ENCODE assay signal across 18 mouse cellular contexts in the genomic region with DNA sequence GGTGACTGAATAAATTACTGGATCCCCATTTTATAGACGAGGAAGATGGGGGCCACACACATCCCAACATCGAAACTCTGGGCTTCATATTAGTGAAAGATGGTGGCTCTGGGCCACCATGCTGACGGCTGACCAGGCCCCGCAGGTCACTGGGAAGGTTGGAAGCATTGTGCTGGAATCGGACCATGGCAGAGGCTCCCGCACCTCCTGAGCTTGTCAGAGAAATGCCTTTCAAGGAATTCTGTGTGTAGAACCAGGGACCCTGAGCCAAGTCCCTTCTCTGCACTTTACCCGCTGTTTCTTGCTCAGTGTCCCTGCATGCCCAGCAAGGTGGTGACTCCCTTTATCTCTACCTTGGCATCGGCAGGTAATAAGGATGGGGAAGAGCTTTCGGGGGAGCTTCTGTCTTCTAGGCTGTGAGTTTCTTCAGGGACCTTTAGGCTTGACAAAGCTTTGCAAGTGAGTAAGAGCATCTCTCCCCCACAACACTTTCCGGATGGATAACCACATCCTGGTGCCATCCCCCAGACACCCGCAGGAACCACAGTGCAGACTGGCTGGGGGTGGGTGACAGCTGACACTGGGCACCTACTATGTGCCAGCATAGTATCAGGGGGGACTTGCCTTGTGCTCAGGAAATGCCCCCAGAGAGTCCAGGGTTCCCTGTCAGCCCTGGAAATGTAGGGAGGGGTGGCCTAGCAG. TPM values are rescaled to one million over a fixed set of nuclear protein-coding genes. Genes with fewer than 3 reads are reported as not detected.
DNase-seq lines count a peak whose midpoint lies in the region; ATAC-seq and TF ChIP-seq lines count a peak whose summit lies in the region.
"Had no signal": no experiment of that assay in that cellular context is flagged by ENCODE, and none has a peak within 500 bp of the region (broad histone marks: within the 10 kb centered on the region; RNA-seq: fewer than 3 reads in every experiment).

No protein-coding gene starts in this region.

- ATAC-seq in midbrain, postnatal 0 days (ENCODE audit: low FRiP score), result no peak
- no peak for ATAC-seq in midbrain, embryonic 15.5 days (replicated peaks)
- no peak for ATAC-seq in forebrain, embryonic 11.5 days (replicated peaks; ENCODE audit: low FRiP score)
- ATAC-seq in hindbrain, embryonic 14.5 days (ENCODE audit: low FRiP score), result no peak

- no peaks in the 10 kb centered on the region for H3K4me1 ChIP-seq in midbrain, postnatal 0 days (ENCODE audit: insufficient read depth, low read length)
- H3K4me1 ChIP-seq in midbrain, embryonic 15.5 days, result peaks cover 13% of the 10 kb centered on the region
- peaks cover 5% of the 10 kb centered on the region; the same call in 1 of the 2 replicates for H3K4me1 ChIP-seq in forebrain, embryonic 11.5 days (replicated peaks; ENCODE audit: control insufficient read depth, insufficient read depth, low read length)
- peaks cover 8% of the 10 kb centered on the region; the same call in 1 of the 2 replicates for H3K4me1 ChIP-seq in hindbrain, embryonic 14.5 days (replicated peaks; ENCODE audit: control insufficient read depth, insufficient read depth, low read length)

- no peak for TF ChIP-seq CTCF in midbrain, postnatal 0 days (IDR thresholded peaks at IDR 0.05)

- no peak for DNase-seq in midbrain, postnatal 0 days (ENCODE audit: low spot score)
- peak; percentile 71 for DNase-seq in T-cell, adult 2 months (ENCODE audit: low spot score)
- peak; percentile 53 for DNase-seq in induced T-regulatory cell, adult 2 months (ENCODE audit: low read depth)
- DNase-seq in thymus, postnatal 25 days, result peak; percentile 43
- no peak for DNase-seq in forebrain, embryonic 11.5 days (ENCODE audit: low spot score)
- no peak for DNase-seq in hindbrain, embryonic 14.5 days (ENCODE audit: low spot score)
- DNase-seq: retina, postnatal 1 day had no signal

- H3K4me2 ChIP-seq in midbrain, postnatal 0 days (ENCODE audit: low read depth, low read length, poor library complexity, severe bottlenecking), result no peak overlapping the region
- no peak overlapping the region for H3K4me2 ChIP-seq in midbrain, embryonic 15.5 days
- H3K4me2 ChIP-seq in forebrain, embryonic 11.5 days (ENCODE audit: low read depth, low read length, severe bottlenecking), result no peak overlapping the region
- H3K4me2 ChIP-seq in hindbrain, embryonic 14.5 days (replicated peaks), result no peak overlapping the region

- no peak overlapping the region for H3K4me3 ChIP-seq in midbrain, postnatal 0 days (ENCODE audit: low read depth, low read length)
- H3K4me3 ChIP-seq in midbrain, embryonic 15.5 days, result no peak overlapping the region
- H3K4me3 ChIP-seq in forebrain, embryonic 11.5 days (ENCODE audit: low read depth, low read length), result no peak overlapping the region
- no peak overlapping the region for H3K4me3 ChIP-seq in hindbrain, embryonic 14.5 days (replicated peaks; ENCODE audit: low read length)

- 0 out of 2 replicates have a peak, but pooled peaks cover 4% of the 10 kb centered on the region for H3K27me3 ChIP-seq in midbrain, postnatal 0 days (ENCODE audit: insufficient read depth, low read length)
- peaks cover 31% of the 10 kb centered on the region for H3K27me3 ChIP-seq in midbrain, embryonic 15.5 days (replicated peaks)
- H3K27me3 ChIP-seq in forebrain, embryonic 11.5 days (ENCODE audit: control insufficient read depth, insufficient read depth, low read length), result peaks cover 30% of the 10 kb centered on the region
- H3K27me3 ChIP-seq in hindbrain, embryonic 14.5 days (ENCODE audit: control insufficient read depth, insufficient read depth, low read length), result peaks cover 37% of the 10 kb centered on the region

- H3K27ac ChIP-seq in midbrain, postnatal 0 days (ENCODE audit: low read depth, low read length), result no peak overlapping the region
- no peak overlapping the region for H3K27ac ChIP-seq in midbrain, embryonic 15.5 days
- no peak overlapping the region for H3K27ac ChIP-seq in forebrain, embryonic 11.5 days (ENCODE audit: low read depth, low read length)
- no peak overlapping the region for H3K27ac ChIP-seq in hindbrain, embryonic 14.5 days
- H3K27ac ChIP-seq: embryonic facial prominence, embryonic 12.5 days; lung, embryonic 15.5 days; midbrain, embryonic 12.5 days; neural tube, embryonic 13.5 days had no signal

- no peaks in the 10 kb centered on the region for H3K36me3 ChIP-seq in midbrain, postnatal 0 days (ENCODE audit: insufficient read depth, low read length)
- H3K36me3 ChIP-seq in midbrain, embryonic 15.5 days (replicated peaks), result no peaks in the 10 kb centered on the region
- H3K36me3 ChIP-seq in forebrain, embryonic 11.5 days (ENCODE audit: control insufficient read depth, insufficient read depth, low read length), result no peaks in the 10 kb centered on the region
- no peaks in the 10 kb centered on the region for H3K36me3 ChIP-seq in hindbrain, embryonic 14.5 days (replicated peaks; ENCODE audit: control insufficient read depth, insufficient read depth)
- H3K36me3 ChIP-seq: embryonic facial prominence, embryonic 12.5 days; forebrain, embryonic 10.5 days; lung, embryonic 15.5 days; midbrain, embryonic 12.5 days; neural tube, embryonic 13.5 days had no signal

- H3K9me3 ChIP-seq in midbrain, postnatal 0 days (ENCODE audit: low read length), result no peaks in the 10 kb centered on the region
- H3K9me3 ChIP-seq in midbrain, embryonic 15.5 days, result no peaks in the 10 kb centered on the region
- no peaks in the 10 kb centered on the region for H3K9me3 ChIP-seq in forebrain, embryonic 11.5 days (ENCODE audit: control insufficient read depth, low read length)
- no peaks in the 10 kb centered on the region for H3K9me3 ChIP-seq in hindbrain, embryonic 14.5 days (ENCODE audit: control insufficient read depth, low read length)
- H3K9me3 ChIP-seq: embryonic facial prominence, embryonic 12.5 days; forebrain, embryonic 10.5 days; lung, embryonic 15.5 days; midbrain, embryonic 12.5 days; neural tube, embryonic 13.5 days had no signal

- H3K9ac ChIP-seq in midbrain, postnatal 0 days (replicated peaks; ENCODE audit: low read length, poor library complexity, severe bottlenecking), result 0 out of 2 replicates have a peak overlapping the region, but pooled peaks have one; percentile 19
- H3K9ac ChIP-seq in midbrain, embryonic 15.5 days, result no peak overlapping the region
- H3K9ac ChIP-seq in forebrain, embryonic 11.5 days (ENCODE audit: low read length), result no peak overlapping the region
- H3K9ac ChIP-seq in hindbrain, embryonic 14.5 days, result no peak overlapping the region
- H3K9ac ChIP-seq: embryonic facial prominence, embryonic 12.5 days; lung, embryonic 15.5 days; midbrain, embryonic 12.5 days had no signal

- WGBS in midbrain, postnatal 0 days, result 76% methylated on average over 11 of the region's 11 CpGs
- 78% methylated on average over 11 of the region's 11 CpGs for WGBS in midbrain, embryonic 15.5 days
- 76% methylated on average over 11 of the region's 11 CpGs for WGBS in forebrain, embryonic 11.5 days
- 74% methylated on average over 11 of the region's 11 CpGs for WGBS in hindbrain, embryonic 14.5 days

RNA-seq across cellular contexts. Expression of a gene that starts 1.9 kb away (rescaled TPM):
- total RNA-seq in midbrain, postnatal 0 days (2014; rRNA removed), result 12.2 and 20.9 TPM in 2 replicates
- polyA plus RNA-seq in midbrain, postnatal 0 days (2015; fragmentation: Nextera tagmentation; extraction: Ambion mirVana), result 7.0 and 7.6 TPM in 2 replicates
- polyA plus RNA-seq in midbrain, embryonic 15.5 days (2015; fragmentation: Nextera tagmentation; extraction: Ambion mirVana), result 3.6 and 4.3 TPM in 2 replicates
- 1.1 and 1.7 TPM in 2 replicates for polyA plus RNA-seq in forebrain, embryonic 11.5 days (2014; fragmentation: Nextera tagmentation; extraction: Ambion mirVana)
- 4.1 and 5.9 TPM in 2 replicates for polyA plus RNA-seq in hindbrain, embryonic 14.5 days (2014; fragmentation: Nextera tagmentation; extraction: Ambion mirVana)

RNA-seq across cellular contexts. Expression of a gene that starts 23.0 kb away (rescaled TPM):
- not detected in 2 replicates for total RNA-seq in midbrain, postnatal 0 days (2014; rRNA removed)
- 0.23 TPM in 1 of 2 replicates, not detected in the other for polyA plus RNA-seq in midbrain, postnatal 0 days (2015; fragmentation: Nextera tagmentation; extraction: Ambion mirVana)
- polyA plus RNA-seq in midbrain, embryonic 15.5 days (2015; fragmentation: Nextera tagmentation; extraction: Ambion mirVana), result not detected in 2 replicates
- polyA plus RNA-seq in forebrain, embryonic 11.5 days (2014; fragmentation: Nextera tagmentation; extraction: Ambion mirVana), result not detected in 2 replicates
- not detected in 2 replicates for polyA plus RNA-seq in hindbrain, embryonic 14.5 days (2014; fragmentation: Nextera tagmentation; extraction: Ambion mirVana)
- total RNA-seq: ES-E14; layer of hippocampus, adult 2 months; left cerebral cortex, postnatal 10 days had no signal
- polyA plus RNA-seq: embryonic facial prominence, embryonic 12.5 days; forebrain, embryonic 10.5 days; heart, embryonic 14.5 days; hindbrain, embryonic 11.5 days; lung, embryonic 15.5 days; midbrain, embryonic 12.5 days; neural tube, embryonic 13.5 days had no signal

RNA-seq across cellular contexts. Expression of a gene that starts 34.9 kb away (rescaled TPM):
- 45.1 and 57.8 TPM in 2 replicates for total RNA-seq in midbrain, postnatal 0 days (2014; rRNA removed)
- polyA plus RNA-seq in midbrain, postnatal 0 days (2015; fragmentation: Nextera tagmentation; extraction: Ambion mirVana), result 32.0 and 41.2 TPM in 2 replicates
- polyA plus RNA-seq in midbrain, embryonic 15.5 days (2015; fragmentation: Nextera tagmentation; extraction: Ambion mirVana), result 26.6 and 30.5 TPM in 2 replicates
- polyA plus RNA-seq in forebrain, embryonic 11.5 days (2014; fragmentation: Nextera tagmentation; extraction: Ambion mirVana), result 18.5 and 19.3 TPM in 2 replicates
- 27.5 and 31.3 TPM in 2 replicates for polyA plus RNA-seq in hindbrain, embryonic 14.5 days (2014; fragmentation: Nextera tagmentation; extraction: Ambion mirVana)

RNA-seq across cellular contexts. Expression of a gene that starts 36.1 kb away (rescaled TPM):
- 4.3 and 6.2 TPM in 2 replicates for total RNA-seq in midbrain, postnatal 0 days (2014; rRNA removed)
- polyA plus RNA-seq in midbrain, postnatal 0 days (2015; fragmentation: Nextera tagmentation; extraction: Ambion mirVana), result 2.7 and 4.5 TPM in 2 replicates
- polyA plus RNA-seq in midbrain, embryonic 15.5 days (2015; fragmentation: Nextera tagmentation; extraction: Ambion mirVana), result 5.1 and 5.5 TPM in 2 replicates
- 10.9 and 13.4 TPM in 2 replicates for polyA plus RNA-seq in forebrain, embryonic 11.5 days (2014; fragmentation: Nextera tagmentation; extraction: Ambion mirVana)
- 5.8 and 7.2 TPM in 2 replicates for polyA plus RNA-seq in hindbrain, embryonic 14.5 days (2014; fragmentation: Nextera tagmentation; extraction: Ambion mirVana)

Comparison
In these comparisons a context has a peak if more than half of its experiments do, and no peak if none do; other contexts are left out.
1. DNase-seq: peak in T-cell, adult 2 months (single experiment), induced T-regulatory cell, adult 2 months (single experiment) and thymus, postnatal 25 days (single experiment); none in midbrain, postnatal 0 days (single experiment), forebrain, embryonic 11.5 days (single experiment) and hindbrain, embryonic 14.5 days (single experiment).